Mouse (Mus musculus) lung, postnatal 0 days (tissue): ENCODE results near the gene Hsp90ab1.

Experiments used
- CTCF ChIP-seq: IDR thresholded peaks from 2 replicates; pipeline ENCODE4 v1.5.1; 2016; ENCODE audit warnings: antibody characterized with exemption, mild to moderate bottlenecking
- EP300 ChIP-seq: IDR thresholded peaks from 2 replicates; pipeline ENCODE4 v1.6.1; 2016; ENCODE audit warnings: antibody characterized with exemption, mild to moderate bottlenecking, control low read depth

- no peak for TF ChIP-seq CTCF
- TF ChIP-seq EP300 = no peak
Observed at GRCm38 (mm10) chr17:45568990-45569389, 4.1 kb downstream of the Hsp90ab1 start.
